Mouse (Mus musculus) 3134 (cell line): ENCODE data around the gene Pla2g2d.
A peak's percentile ranks its signal among the peaks of the same experiment; 100 is the strongest.

ENCODE experiments used
- DNase-seq: peaks from one replicate; pipeline ENCODE4 v3.0.0-alpha.2; 2011; ENCODE audit warnings: low spot score; ENCODE audit not compliant: insufficient read length; ENCODE audit errors: extremely low read depth

The Pla2g2d gene

DNA sequence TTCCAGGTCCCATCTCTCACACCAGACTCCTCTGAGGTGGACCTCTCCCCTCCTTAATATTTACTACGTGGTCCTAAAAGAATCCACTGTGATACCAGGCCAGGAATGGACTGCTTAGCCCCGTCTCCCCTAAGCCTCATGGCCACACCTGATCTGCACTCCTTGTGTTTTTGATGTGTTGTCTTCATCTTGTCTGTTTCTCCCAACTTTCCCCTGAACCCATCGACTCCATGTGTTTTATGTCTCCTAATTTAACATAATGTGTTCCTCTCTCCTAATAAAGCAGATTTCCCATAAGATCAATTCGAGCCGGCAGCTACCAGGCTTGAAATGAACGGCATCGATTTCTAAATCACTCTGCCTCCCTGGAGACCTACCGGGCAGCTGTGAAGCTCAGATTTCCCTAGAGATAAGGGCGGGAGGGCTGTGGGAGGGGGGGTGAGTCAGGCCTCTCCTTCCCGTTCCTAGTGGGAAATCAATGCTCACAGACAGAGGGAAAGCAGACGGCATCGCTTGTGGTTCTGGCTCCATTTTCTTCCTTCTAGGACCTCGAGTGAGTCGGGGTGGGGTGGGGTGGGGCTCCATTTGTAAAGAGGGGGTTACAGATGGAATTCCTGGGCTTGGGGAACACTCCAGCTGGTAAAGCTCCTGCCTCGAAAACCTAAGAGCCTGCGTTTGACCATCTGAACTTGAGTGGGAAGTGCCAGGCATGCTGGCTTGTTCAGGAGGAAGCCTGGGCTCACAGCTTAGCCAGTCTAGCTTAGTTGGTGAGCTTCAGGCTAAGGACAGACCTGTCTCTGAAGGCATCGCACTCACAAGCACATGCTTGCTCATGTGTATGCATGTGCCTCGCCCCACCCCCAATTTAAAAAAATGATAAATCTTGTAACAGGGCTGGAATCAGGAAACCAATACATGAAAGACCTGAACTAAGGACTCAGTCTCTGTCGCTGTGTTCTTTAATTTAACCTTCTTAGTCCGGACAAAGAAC is 2.2 kb downstream of the Pla2g2d start:
- no peak for DNase-seq

DNA sequence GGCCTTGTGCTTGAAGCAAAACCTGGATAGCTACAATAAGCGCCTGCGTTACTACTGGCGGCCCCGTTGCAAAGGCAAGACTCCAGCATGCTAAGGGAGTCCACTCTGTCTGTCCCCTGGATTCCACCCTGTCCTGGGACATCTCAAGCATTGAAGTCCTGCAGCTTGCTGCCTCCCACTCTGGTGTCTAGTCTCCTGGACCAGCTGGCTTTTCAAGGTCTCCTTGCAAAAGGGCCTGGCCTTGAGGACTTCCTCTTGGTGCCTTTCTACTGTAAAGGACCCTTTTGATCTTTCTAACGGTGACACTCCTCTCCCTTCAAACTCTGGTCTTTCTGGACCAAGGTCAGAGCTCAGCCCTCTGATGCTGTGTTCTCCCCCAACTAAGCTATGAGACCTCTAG is 4.8 kb downstream of the Pla2g2d start:
- no peak for DNase-seq

DNA sequence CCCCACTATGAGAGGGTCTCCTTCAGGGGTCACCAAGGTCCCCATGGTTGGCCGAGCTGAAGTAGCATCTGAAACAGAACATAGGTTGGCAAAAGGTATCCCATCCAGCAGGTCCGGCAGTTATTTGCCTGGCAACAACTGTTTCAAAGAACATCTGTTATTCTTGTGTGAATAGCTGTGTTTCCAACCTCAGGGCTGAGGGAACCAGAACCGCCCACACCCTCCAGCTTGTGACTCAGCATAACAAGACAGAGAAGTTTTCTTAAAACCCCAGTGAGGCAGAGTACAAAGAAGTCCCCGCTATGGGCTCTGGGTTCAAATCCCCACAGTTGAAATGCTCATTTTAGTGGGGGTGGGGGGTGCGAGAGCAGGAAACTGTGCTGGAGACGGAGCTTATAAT is 6.6 kb downstream of the Pla2g2d start:
- peak; percentile 18 for DNase-seq

DNA sequence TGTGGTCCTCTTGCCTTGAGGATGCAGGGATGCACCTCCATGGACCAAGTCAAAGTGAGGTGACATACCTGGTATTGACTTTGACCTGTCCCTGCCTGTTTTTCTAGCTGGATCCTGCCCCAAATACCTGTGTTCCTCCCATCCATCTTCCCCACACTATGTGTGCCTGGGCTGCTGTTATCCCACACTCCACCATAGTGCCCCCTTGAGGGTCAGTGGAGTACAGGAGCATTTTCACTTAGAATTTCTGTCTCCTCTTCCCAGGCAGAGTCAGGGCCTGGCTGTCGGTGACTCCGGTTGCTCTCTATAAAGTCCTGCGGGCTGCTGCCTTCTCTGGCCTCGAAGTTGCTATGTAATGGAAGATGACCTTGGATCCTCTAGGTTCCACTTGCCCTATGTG is 10.2 kb downstream of the Pla2g2d start:
- no peak for DNase-seq

DNA sequence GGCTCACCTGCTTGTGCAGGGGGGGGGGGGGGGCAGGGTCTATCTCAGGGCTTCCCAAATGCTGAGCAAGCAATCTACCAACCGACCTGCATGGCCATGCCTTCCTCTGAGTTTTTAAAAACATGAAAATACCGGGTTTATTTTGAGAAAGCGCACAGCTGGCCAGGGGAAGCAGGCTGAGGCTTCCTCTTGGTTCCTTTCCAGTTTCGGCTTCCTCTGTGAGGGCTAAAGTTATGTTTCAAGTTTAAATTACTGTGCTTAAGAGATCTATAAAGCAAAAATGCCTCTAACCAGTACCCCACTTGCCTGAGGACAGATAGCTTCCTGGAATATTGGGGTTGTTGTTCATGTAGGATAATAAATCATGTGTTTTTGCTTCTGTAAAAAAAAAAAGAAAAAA is 10.6 kb downstream of the Pla2g2d start:
- DNase-seq: no peak

DNA sequence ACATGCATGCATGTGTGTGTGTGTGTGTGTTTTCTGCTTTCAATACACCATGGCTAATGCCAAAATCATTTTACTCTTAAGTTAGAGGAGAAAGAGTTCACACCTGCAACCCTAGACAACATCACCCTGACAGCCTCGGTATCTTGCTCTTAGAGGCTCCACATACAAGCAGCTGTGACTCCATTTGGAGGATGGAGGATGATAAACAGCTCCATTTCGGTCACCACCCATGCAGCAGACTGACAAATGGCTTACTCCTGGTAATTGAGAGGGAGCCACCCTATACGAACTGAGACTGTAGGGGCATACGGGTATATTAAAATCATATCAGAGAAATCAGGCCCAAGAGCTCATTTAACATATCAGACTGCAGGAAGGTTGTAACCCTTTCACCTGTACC is 12.8 kb downstream of the Pla2g2d start:
- no peak for DNase-seq

DNA sequence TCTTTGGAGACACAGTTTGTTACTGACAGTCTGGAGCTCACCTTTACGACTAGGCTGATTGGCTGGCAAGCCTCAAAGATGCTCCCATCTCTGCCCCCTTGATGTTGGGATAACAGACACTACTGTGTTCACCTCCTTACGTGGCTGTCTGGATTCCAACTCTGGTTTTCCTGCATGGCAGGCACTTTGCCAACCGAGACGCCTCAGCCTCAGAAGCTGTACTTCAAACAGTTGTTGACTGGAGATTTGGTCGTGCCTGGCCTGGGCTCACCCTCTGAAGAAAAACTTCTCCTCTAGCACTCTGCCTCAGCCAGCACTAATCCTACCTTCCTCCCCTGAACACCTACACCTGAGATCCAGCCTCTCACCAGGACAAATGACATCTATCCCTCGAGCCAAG is 15.9 kb downstream of the Pla2g2d start:
- DNase-seq: no peak

DNA sequence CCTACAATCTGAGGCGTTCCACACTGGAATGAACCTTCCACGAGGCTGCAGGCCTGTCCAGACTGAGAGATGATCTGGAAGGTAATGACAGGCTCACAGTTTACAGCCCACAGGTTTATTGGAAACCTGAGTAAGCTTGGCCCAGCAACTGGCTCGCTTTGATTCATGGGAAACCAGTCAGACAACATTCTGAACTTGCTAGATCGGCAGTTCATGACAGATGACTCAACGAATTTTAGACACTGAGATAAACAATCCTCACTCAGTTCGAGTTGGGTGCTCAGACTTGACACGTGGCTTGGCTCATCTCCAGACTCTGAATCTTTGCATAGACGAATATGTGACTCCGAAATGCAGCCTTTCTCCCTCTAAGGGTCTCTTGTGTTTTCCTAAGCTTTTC is 17.1 kb downstream of the Pla2g2d start:
- no peak for DNase-seq

DNA sequence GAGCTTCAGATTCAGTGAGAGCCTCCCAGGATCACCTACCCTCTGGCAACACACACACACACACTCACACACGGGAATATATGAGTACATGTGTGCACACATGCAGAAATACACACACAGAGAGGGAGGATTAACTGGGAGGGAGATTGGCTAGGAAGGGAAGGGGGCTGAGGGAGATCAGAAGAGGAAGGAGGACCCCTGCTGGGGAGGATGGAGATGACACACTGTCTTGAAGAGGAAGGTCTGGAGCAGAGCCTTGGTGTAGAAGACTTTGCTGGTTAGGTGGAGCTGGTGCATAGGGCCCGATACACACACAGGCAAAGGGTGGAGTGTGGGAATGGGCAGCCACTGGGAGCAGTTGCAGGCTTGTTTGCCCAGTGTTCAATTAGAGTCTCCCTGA is 17.7 kb downstream of the Pla2g2d start:
- no peak for DNase-seq

DNA sequence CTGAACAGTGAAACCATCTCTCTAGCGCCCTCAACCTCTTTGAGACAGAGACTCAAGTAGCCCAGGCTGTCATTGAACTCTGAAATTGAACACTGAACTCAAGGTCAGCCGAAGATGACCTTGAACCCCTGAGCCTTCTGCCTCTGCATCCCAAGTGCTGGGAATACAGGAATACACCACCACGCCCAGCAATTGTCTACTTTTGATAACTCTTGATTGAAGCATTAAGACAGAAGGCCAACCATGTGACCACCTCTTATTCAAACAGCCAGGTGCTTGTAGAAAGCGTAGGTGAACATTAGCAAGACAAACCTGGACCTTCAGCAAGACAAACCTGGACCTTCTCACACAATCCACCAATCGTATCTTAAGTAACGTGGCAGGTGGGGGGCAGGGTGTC is 18.8 kb downstream of the Pla2g2d start:
- DNase-seq: no peak

DNA sequence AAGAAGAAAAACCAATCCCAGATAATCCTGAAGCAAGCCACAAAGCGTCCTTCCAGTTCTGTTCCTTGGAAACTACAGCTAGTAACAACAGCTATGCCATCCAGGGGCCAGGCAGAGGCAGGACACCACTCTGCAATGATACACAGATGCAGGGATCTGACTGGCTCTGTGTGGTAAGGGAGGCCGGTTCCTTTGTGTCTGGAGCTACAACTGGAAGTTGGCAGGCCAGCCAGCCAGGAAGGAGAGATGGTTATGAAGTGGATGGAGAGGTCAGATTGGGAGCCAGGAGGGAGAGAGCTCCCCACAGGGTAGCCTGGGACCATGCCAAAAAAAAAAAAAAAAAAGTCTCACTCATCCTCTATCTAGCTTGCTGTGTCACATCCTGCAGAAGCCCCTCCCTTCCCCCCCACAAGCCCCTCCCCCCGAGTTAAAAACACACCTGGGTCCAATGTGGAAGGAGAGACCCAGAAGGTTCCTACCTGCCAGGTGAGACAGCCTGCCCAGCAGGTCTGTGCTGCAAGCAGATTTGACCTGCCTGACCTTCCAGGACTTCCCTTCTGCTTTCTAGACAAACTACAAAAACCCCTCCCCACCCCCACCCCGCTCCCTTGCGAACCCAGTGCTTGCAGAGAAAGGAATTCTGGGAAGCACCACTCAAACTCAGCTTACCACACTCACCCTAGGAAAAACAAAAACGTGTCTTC is 21.1 kb downstream of the Pla2g2d start:
- DNase-seq: no peak

DNA sequence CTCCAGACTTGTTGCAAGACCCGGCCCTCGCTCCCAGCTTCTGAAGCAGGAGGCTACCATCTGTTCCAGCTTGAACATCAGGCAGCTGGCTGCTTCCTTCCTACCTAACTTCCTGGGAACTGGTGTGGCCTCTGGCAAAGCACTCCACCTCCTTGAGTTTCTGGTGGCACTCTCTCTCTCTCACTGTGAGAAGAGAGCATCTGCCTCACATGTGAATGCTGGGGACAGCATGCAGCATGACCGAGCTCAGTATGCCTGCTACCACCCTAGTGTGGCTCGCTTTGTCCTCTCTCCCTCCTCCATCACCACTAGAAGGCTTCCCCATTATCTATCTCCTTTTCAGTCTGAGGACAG is 21.7 kb downstream of the Pla2g2d start:
- DNase-seq: no peak

DNA sequence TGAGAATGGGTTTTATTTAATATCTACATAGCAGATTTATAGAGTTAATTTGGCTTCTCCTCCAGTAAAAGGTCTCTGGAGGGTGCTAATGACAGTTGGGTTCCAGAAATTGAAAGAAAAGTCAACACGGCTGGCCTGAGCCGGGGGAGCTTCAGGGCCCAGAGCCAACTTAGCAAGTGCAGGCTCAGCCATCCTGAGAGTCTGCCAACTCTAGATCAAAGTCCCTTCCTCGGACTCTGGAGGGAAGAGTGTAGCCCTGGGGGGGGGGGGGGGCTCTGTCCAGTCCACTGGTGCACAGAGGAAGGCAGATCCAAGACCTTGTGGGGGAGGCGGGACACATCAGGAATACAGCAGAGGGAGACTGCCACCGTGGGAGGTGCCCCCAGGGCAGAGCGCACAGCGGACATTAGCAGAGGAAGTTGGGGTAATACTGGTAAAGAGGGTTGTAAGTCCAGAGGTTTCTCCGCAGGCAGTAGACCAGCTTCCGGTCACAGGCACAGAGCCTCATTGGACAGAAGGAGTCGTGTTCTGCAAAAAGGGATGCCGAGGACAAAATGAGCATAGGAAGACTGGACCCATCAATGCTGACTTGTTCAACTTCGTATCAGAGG is 24.7 kb downstream of the Pla2g2d start:
- no peak for DNase-seq

DNA sequence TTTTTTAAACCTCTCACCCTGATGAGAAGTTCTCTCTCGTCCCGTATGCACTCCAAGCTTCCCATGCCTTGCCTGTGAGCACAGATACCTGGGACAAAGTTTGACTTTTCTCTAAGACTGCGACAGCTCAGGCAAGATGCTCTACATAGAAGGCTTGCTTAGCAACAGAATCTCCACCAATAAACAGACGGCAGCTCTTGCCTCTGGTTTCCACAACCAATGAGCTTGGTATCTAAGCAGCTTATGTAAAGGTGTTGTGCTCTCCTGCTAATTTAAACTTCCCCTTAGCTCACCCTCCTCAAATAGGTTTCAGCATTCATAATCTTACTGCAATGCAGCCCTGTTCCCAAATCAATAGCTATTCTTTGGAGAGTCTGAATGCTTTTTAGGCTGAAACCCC is 26.1 kb downstream of the Pla2g2d start:
- no peak for DNase-seq

DNA sequence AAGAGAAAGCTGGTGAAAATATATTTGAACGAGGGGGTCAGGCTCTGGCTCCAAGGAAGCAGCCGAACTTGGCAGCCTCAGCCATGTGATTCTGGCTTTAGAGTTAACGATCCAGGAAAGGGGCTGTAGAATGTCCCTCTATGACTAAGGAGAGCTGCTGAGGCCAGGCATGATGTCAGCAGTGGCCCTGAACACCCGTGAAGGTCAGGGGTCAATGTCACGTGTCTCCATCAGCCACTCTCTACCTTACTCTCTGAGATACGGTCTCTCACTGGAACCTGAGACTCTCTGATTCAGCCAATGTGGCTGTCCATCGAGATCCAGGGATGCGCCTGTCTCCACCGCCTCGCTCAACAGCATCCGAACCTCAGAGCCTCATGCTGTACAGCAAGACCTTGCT is 27.4 kb downstream of the Pla2g2d start:
- DNase-seq: no peak

DNA sequence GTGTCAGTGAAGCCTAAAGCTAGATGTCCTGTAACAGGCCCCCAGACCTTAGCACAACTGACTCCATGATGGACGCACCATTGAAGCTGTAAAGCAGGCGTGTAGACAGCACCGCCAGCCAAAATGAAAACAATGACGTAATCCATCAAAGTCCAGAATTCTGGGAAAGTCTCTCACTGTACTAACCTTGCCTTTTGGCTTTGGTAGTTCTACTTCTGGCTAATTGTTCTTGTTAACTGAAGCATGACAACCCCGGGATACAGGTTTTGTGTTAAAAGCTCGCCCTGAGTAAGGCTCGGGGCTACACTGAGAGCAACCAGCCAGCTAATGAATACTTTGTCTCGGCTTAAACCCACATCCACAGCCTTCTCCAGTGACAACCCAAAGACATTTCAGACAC is 29.7 kb downstream of the Pla2g2d start:
- DNase-seq: no peak

DNA sequence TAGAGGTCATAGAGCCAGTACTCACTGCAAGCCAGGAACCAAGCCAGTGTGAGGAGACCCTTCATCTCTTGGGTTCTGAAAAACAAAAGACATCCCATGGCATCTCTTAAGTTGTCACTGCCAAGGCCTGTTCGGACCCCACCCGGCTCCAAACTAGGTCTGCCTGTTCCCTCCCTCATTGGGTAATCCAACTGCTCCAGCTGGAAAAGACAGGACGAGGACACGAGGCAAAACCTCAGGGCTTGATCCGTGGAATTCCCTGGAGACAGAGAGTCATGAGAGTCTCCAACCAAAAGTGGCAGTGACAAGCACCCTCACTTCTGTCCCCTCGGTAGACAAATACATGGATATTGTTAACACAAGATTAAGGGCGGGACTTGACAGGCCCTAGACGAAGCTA is 30.6 kb downstream of the Pla2g2d start:
- DNase-seq: no peak

DNA sequence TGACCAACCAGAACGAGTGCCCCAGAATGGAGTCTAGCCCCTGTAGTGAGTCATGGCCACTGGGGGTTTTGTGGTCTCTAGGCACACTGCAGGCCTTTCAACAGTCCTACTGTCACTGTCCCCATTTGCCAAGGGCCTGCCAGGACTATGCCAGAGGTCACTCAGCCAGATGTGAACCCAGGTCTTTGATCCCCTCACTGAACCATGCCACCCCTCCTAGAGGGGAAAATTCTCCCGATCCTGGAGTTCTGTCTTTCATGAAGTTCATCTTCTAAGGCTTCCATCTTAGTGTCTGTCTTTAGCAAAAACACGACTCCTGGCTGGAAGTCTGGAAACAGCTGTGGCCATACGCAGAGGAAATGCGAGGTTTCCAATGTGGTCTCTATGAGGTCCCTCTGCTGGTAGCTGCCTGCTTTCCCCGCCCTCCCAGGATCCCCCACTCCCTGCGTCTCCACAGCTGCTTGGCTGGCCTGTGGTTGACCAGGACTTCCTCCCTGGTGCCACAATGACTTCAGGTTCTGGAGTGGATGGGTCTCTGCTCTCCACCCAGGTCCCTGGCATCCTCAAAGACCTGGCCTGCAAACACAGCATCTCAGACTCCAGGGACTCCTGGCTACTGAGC is 31.5 kb downstream of the Pla2g2d start:
- DNase-seq: peak; percentile 57

DNA sequence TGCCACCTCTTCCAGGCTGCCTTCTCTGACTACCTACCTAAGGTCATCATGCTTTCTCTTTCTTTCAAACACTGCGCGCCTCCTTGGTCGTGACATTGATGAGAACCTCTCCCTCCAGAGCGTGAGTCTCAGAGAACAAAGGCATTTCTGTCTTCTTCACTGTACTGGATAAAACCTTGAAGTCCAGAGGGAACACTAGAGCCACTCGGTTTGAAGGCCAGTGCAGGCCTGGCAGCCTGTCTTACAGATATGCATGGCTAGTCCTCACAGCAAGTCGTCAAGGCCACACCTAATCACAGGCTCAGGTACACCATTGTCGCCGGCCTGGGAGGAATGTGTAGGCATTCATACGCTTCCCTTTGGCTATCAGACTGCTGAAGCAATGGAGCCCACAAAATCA is 40.6 kb downstream of the Pla2g2d start:
- no peak for DNase-seq

DNA sequence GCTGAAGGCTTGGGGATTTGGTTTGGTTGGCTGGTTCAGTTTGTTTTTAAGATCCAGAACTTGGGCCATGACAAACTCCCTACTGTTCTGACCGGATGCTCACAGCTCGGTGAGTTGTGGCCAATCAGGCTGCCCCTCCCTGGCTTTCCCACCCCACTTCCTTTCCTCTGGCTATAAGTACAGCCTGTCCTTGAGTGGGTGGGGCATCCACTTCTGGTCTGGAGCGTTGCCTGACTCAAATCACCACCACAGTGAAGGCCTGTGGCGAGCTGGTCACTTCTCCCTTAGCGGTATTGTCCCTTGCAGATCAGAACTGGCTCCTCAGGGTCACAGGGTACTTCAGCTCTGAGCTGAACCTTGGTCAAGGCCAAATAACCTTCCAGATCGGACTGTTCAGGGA is 42.2 kb downstream of the Pla2g2d start:
- DNase-seq: peak; percentile 54

DNA sequence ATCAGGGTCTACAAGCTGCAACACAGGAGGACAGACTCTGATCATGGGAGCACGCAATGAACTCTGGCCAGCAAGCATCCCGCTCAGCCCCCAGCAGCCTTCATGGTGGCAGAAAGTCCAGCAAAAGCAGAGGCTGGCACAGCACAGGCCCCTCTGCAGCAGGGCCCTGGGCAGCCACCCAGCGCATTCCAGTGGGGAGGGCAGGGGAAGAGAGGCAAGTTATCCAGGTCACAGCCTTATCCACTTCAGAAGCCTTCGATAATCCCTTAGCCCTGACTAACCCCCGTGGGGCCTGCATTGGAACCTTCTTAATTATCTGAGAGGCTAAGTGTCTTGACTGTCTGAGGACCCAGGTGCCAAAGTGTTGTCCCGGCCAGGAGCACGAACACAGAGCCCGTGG is 43.6 kb downstream of the Pla2g2d start:
- peak; percentile 54 for DNase-seq
